Mouse (Mus musculus): Measurements from ENCODE around the gene Plcz1. TPM values are rescaled to one million over a fixed set of nuclear protein-coding genes. Genes with fewer than 3 reads are reported as not detected.

Plcz1 gene
- polyA plus RNA-seq, 1 experiment: not detected

DNA sequence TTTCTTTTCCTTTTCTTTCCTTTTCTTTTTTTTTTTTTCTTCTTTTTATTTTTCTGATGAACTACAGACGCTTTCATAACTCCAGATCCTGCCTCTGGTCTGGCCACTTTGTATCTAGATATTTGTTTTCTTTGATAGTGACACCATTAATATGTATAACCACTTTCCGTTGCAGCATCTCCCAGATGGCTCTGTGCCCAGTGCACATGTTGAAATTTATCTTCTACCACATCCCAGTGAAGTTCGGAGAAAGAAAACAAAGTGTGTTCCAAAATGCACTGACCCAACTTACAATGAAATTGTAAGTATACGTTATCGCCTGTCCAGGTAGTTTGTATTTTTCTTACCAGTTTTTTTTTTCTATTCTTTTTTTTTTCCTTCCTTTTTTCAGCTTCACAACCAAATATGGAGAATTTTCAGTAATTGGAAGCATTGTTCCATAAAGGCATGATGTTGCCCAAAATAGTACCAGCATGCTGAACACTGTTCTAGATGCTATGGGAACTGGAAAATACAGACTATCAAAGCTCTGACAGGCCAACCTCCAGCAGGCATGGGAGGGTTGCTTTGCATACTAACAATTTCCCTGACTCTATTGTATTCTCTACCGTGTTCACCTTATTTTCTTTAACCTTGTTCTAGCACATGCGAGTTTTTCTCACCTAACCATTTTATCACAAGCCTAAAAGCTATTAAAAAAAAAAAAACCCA, 83.6 kb downstream of the Plcz1 start:
- Histone ChIP-seq H3K4me1 (ENCODE audit: control insufficient read depth, insufficient read depth, insufficient read length) (no peaks in the 10 kb centered on the region), H3K36me3 (ENCODE audit: control insufficient read depth, insufficient read depth, low read length) (no peaks in the 10 kb centered on the region), H3K4me3 (ENCODE audit: extremely low read depth, insufficient read depth, insufficient read length) (no peak overlapping the region), H3K27me3 (ENCODE audit: control insufficient read depth, insufficient read depth, low read length) (no peaks in the 10 kb centered on the region), H3K27ac (ENCODE audit: insufficient read depth, low read length) (no peak overlapping the region)
- 80% methylated on average over 7 of the region's 7 CpGs for WGBS
- no peak for TF ChIP-seq CTCF (IDR thresholded peaks at IDR 0.05; ENCODE audit: extremely low read depth, insufficient read depth, insufficient read length, insufficient replicate concordance)
- no peak for TF ChIP-seq POLR2A (IDR thresholded peaks at IDR 0.05; ENCODE audit: low read depth, low read length)
- no peak for DNase-seq (ENCODE audit: low read depth in 1 of 2, low spot score in 2 of 2)

DNA sequence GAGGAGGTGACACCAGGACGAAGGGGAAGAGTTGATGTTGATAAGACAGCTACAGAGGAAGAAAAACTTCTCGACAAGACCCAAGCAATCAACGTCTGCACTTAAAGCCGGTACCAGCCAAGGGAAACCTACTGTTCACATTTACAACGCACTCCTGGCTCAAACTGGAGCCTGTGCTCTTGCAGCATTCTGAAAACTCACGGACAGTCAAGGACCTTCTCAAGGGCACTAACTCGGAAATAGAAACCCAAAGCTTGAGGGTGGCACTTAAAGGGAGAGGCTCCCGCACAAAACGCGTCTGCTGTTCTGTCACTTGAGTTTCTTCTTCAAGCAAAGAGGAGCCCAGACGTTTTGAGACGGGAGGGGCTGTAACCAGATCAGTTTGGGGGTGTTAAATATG, 87.7 kb downstream of the Plcz1 start:
- 77% methylated on average over 12 of the region's 12 CpGs for WGBS
- no peak overlapping the region for H3K27ac ChIP-seq (ENCODE audit: insufficient read depth, low read length)
- TF ChIP-seq POLR2A (IDR thresholded peaks at IDR 0.05; ENCODE audit: low read depth, low read length): no peak
- TF ChIP-seq CTCF (IDR thresholded peaks at IDR 0.05; ENCODE audit: extremely low read depth, insufficient read depth, insufficient read length, insufficient replicate concordance): no peak

GRCm38 (mm10) chr6:139947106-139947879, 94.0 kb downstream of the Plcz1 start:
- no peaks in the 10 kb centered on the region for H3K27me3 ChIP-seq (ENCODE audit: control insufficient read depth, insufficient read depth, low read length)
- no peaks in the 10 kb centered on the region for H3K4me1 ChIP-seq (ENCODE audit: control insufficient read depth, insufficient read depth, insufficient read length)
- TF ChIP-seq POLR2A (IDR thresholded peaks at IDR 0.05; ENCODE audit: low read depth, low read length) (no peak), CTCF (IDR thresholded peaks at IDR 0.05; ENCODE audit: extremely low read depth, insufficient read depth, insufficient read length, insufficient replicate concordance) (no peak)
- 81% methylated on average over 8 of the region's 8 CpGs for WGBS
- no peak overlapping the region for H3K27ac ChIP-seq (ENCODE audit: insufficient read depth, low read length)
- no peak for DNase-seq (ENCODE audit: low read depth in 1 of 2, low spot score in 2 of 2)
- H3K36me3 ChIP-seq (ENCODE audit: control insufficient read depth, insufficient read depth, low read length): no peaks in the 10 kb centered on the region
- H3K4me3 ChIP-seq (ENCODE audit: extremely low read depth, insufficient read depth, insufficient read length): no peak overlapping the region

More for the DNA sequence above, 87.7 kb downstream of the Plcz1 start:
- no peak overlapping the region for H3K4me3 ChIP-seq (ENCODE audit: extremely low read depth, insufficient read depth, insufficient read length)
- no peaks in the 10 kb centered on the region for H3K36me3 ChIP-seq (ENCODE audit: control insufficient read depth, insufficient read depth, low read length)
- H3K27me3 ChIP-seq (ENCODE audit: control insufficient read depth, insufficient read depth, low read length): no peaks in the 10 kb centered on the region
- DNase-seq (ENCODE audit: low read depth in 1 of 2, low spot score in 2 of 2): no peak
- no peaks in the 10 kb centered on the region for H3K4me1 ChIP-seq (ENCODE audit: control insufficient read depth, insufficient read depth, insufficient read length)

Other genes starting within 250 kb of the Plcz1 start
- not detected in 2 replicates for gene Capza3, start 205 bp downstream of the Plcz1 start, polyA plus RNA-seq (2012; rRNA removed)

All from spleen, adult 2 months (tissue).